Mouse (Mus musculus) WW6 (cell line): ENCODE measurements around the gene Cd52.

Experiments
- DNase-seq: peaks from one replicate; pipeline ENCODE4 v3.0.0-alpha.2; 2013; ENCODE audit warnings: low read depth, low spot score

The Cd52 gene

GRCm38 (mm10) chr4:134119042-134119441 lies 24.2 kb upstream of the Cd52 start:
- no peak for DNase-seq

GRCm38 (mm10) chr4:134118126-134118800 lies 23.4 kb upstream of the Cd52 start:
- DNase-seq, result no peak

GRCm38 (mm10) chr4:134117012-134117411 lies 22.1 kb upstream of the Cd52 start:
- peak; percentile 72 for DNase-seq

- DNase-seq, result no peak
Observed at GRCm38 (mm10) chr4:134116501-134116900, 21.6 kb upstream of the Cd52 start.

- no peak for DNase-seq
Observed at GRCm38 (mm10) chr4:134115215-134116144, 20.6 kb upstream of the Cd52 start.

- no peak for DNase-seq
Observed at GRCm38 (mm10) chr4:134114038-134114437, 19.2 kb upstream of the Cd52 start.

- no peak for DNase-seq
Observed at GRCm38 (mm10) chr4:134113356-134113994, 18.6 kb upstream of the Cd52 start.

- DNase-seq, result no peak
Observed at GRCm38 (mm10) chr4:134112403-134112802, 17.5 kb upstream of the Cd52 start.

GRCm38 (mm10) chr4:134110653-134111052 lies 15.8 kb upstream of the Cd52 start:
- DNase-seq, result no peak

GRCm38 (mm10) chr4:134108196-134108595 lies 13.3 kb upstream of the Cd52 start:
- DNase-seq, result no peak

- DNase-seq, result no peak
Observed at GRCm38 (mm10) chr4:134107730-134108129, 12.8 kb upstream of the Cd52 start.

- no peak for DNase-seq
Observed at GRCm38 (mm10) chr4:134106105-134106504, 11.2 kb upstream of the Cd52 start.

GRCm38 (mm10) chr4:134102742-134103119 lies 7.8 kb upstream of the Cd52 start:
- no peak for DNase-seq

GRCm38 (mm10) chr4:134101979-134102741 lies 7.3 kb upstream of the Cd52 start, which contains the start of gene Ubxn11:
Gene Ubxn11, plus strand, starts transcription at chr4:134102570.
- peak; percentile 84 for DNase-seq

GRCm38 (mm10) chr4:134100245-134100644 lies 5.4 kb upstream of the Cd52 start:
- no peak for DNase-seq

GRCm38 (mm10) chr4:134098628-134099027 lies 3.7 kb upstream of the Cd52 start:
- DNase-seq, result no peak

GRCm38 (mm10) chr4:134097015-134097608 lies 2.2 kb upstream of the Cd52 start:
- no peak for DNase-seq

- no peak for DNase-seq
Observed at GRCm38 (mm10) chr4:134096120-134096519, 1.2 kb upstream of the Cd52 start.

GRCm38 (mm10) chr4:134094004-134094564 lies 798 bp downstream of the Cd52 start:
- DNase-seq, result no peak

- DNase-seq, result no peak
Observed at GRCm38 (mm10) chr4:134092382-134093288, 2.2 kb downstream of the Cd52 start.
